Mouse (Mus musculus): ENCODE data around the gene Ltbr. TPM values are rescaled to one million over a fixed set of nuclear protein-coding genes. Genes with fewer than 3 reads are reported as not detected.
"Not testable (repeated sequence)": the region's sequence is repeated elsewhere in the genome, so short reads cannot be mapped to it uniquely, and the experiment has no call there.

The Ltbr gene
- polyA plus RNA-seq, 1 experiment, result 34.5 TPM

GRCm38 (mm10) chr6:125309406-125309805 is 4.3 kb downstream of the Ltbr start:
- Histone ChIP-seq H3K27ac (replicated peaks; ENCODE audit: low read depth, low read length) (no peak overlapping the region), H3K4me3 (ENCODE audit: insufficient read depth, low read depth, low read length) (no peak overlapping the region), H3K4me1 (ENCODE audit: control insufficient read depth, insufficient read depth, insufficient read length, low read length) (peaks cover 11% of the 10 kb centered on the region)

GRCm38 (mm10) chr6:125308921-125309320 is 4.8 kb downstream of the Ltbr start:
- peaks cover 8% of the 10 kb centered on the region for H3K4me1 ChIP-seq (ENCODE audit: control insufficient read depth, insufficient read depth, insufficient read length, low read length)
- H3K4me3 ChIP-seq (ENCODE audit: insufficient read depth, low read depth, low read length), result no peak overlapping the region
- H3K27ac ChIP-seq (replicated peaks; ENCODE audit: low read depth, low read length), result no peak overlapping the region

GRCm38 (mm10) chr6:125307091-125307490 is 6.6 kb downstream of the Ltbr start:
- H3K27ac ChIP-seq (replicated peaks; ENCODE audit: low read depth, low read length), result no peak overlapping the region
- H3K4me3 ChIP-seq (ENCODE audit: insufficient read depth, low read depth, low read length), result no peak overlapping the region
- peaks cover 7% of the 10 kb centered on the region; the same call in 1 of the 2 replicates for H3K4me1 ChIP-seq (ENCODE audit: control insufficient read depth, insufficient read depth, insufficient read length, low read length)

GRCm38 (mm10) chr6:125305465-125305864 is 8.2 kb downstream of the Ltbr start:
- Histone ChIP-seq H3K27ac (replicated peaks; ENCODE audit: low read depth, low read length) (no peak overlapping the region), H3K4me1 (ENCODE audit: control insufficient read depth, insufficient read depth, insufficient read length, low read length) (peaks cover 6% of the 10 kb centered on the region), H3K4me3 (ENCODE audit: insufficient read depth, low read depth, low read length) (no peak overlapping the region)

DNA sequence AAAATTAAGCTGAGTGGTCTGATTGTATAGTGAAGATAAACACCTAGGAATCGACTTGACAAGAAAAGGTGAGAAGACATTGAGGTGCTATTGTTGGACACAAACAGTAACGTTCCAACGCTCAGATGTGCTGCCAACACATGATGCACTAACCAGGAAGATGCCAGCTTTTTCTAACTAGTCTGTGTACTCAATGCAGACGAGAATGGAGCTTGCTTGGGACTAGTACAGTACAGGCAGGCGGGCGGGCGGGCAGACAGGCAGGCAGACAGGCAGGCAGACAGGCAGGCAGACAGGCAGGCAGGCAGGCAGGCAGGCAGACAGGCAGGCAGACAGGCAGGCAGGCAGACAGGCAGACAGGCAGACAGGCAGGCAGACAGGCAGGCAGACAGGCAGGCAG is 9.3 kb downstream of the Ltbr start:
- H3K4me1 ChIP-seq (ENCODE audit: control insufficient read depth, insufficient read depth, insufficient read length, low read length); H3K4me3 ChIP-seq (ENCODE audit: insufficient read depth, low read depth, low read length); H3K27ac ChIP-seq (replicated peaks; ENCODE audit: low read depth, low read length): not testable (repeated sequence)

DNA sequence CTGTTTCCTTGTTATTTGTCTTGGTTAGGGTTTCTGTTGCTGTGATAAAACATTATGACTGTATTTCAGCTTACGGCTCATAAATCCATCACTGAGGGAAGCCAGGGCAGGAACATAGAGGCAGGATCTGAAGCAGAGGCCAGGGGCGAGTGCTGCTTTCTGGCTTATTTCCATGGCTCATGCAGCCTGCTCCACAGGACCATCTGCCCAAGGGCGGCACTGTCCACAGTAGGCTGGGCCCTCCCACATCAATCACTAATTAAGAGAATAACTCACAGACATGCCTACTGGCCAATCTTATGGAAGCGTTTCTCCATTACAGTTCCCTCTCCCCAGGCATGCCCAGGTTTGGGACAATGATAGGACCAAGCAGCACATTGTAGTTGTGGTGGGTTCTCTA is 10.4 kb downstream of the Ltbr start:
- Histone ChIP-seq H3K4me1 (ENCODE audit: control insufficient read depth, insufficient read depth, insufficient read length, low read length) (peaks cover 6% of the 10 kb centered on the region), H3K27ac (replicated peaks; ENCODE audit: low read depth, low read length) (no peak overlapping the region), H3K4me3 (ENCODE audit: insufficient read depth, low read depth, low read length) (no peak overlapping the region)

DNA sequence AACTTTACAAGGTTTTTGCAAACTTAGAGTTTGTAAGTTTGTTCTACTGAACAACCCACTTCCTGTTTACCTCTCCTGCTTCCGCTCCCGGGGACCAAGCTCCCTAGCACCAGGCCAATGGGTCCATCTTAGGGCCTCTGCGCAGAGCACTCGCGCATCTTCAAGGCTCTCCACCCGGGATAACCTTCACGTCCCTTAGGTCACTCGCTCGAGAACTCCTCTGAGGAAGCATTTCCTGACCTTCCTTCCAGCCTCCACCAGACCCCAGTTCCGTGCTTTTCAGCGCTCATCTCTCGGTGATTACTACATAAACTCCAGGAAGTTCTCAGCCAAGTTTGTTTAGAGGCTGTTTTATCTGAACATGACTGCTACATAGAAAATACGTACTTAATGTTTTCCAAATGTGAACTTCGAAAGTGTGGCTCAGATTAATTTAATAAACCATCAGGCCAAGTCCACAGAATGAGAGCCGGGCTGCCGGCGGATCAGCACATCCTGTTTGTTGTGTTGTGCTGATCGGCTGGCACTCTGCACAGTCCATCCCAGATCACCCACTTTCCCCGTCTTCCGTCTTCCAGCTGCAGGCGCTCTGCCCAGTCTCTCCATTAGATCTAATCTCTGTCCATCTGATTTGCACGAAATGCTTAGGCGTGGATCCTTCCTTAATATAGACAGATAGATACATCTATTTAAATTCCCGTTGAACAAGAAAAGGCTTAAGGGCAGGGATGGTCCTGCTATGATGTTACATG is 11.3 kb downstream of the Ltbr start:
- no peak overlapping the region for H3K4me3 ChIP-seq (ENCODE audit: insufficient read depth, low read depth, low read length)
- H3K27ac ChIP-seq (replicated peaks; ENCODE audit: low read depth, low read length), result peak overlapping the region; percentile 22; the same call in 1 of the 2 replicates

DNA sequence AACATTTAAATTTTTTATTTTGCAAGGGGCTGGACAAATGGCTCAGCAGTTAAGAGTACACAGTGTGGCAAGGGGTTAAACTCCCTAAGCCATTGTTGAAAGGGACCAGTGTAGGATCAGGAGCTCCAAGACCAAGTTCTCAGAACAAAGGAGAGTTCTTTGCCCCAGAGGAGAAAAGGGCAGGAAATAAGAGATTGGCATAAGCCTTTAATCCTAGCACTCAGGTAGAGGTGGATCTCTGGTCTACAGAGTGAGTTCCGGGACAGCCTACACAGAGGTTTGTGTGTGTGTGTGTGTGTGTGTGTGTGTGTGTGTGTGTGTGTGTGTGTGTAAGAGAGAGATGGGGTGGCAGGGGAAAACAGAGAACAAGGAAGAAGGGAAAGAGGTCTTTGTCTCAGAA is 12.7 kb downstream of the Ltbr start:
- H3K4me3 ChIP-seq (ENCODE audit: insufficient read depth, low read depth, low read length), result no peak overlapping the region
- peaks cover 6% of the 10 kb centered on the region for H3K4me1 ChIP-seq (ENCODE audit: control insufficient read depth, insufficient read depth, insufficient read length, low read length)
- no peak overlapping the region for H3K27ac ChIP-seq (replicated peaks; ENCODE audit: low read depth, low read length)

More for the DNA sequence above, 11.3 kb downstream of the Ltbr start:
- peaks cover 6% of the 10 kb centered on the region for H3K4me1 ChIP-seq (ENCODE audit: control insufficient read depth, insufficient read depth, insufficient read length, low read length)

- Histone ChIP-seq H3K4me3 (ENCODE audit: insufficient read depth, low read depth, low read length) (no peak overlapping the region), H3K4me1 (ENCODE audit: control insufficient read depth, insufficient read depth, insufficient read length, low read length) (peaks cover 2% of the 10 kb centered on the region; the same call in 1 of the 2 replicates), H3K27ac (replicated peaks; ENCODE audit: low read depth, low read length) (no peak overlapping the region)
Observed at GRCm38 (mm10) chr6:125297149-125297820, 16.4 kb downstream of the Ltbr start.

GRCm38 (mm10) chr6:125294049-125294448 is 19.6 kb downstream of the Ltbr start:
- Histone ChIP-seq H3K27ac (replicated peaks; ENCODE audit: low read depth, low read length) (no peak overlapping the region), H3K4me3 (ENCODE audit: insufficient read depth, low read depth, low read length) (no peak overlapping the region), H3K4me1 (ENCODE audit: control insufficient read depth, insufficient read depth, insufficient read length, low read length) (no peaks in the 10 kb centered on the region)

DNA sequence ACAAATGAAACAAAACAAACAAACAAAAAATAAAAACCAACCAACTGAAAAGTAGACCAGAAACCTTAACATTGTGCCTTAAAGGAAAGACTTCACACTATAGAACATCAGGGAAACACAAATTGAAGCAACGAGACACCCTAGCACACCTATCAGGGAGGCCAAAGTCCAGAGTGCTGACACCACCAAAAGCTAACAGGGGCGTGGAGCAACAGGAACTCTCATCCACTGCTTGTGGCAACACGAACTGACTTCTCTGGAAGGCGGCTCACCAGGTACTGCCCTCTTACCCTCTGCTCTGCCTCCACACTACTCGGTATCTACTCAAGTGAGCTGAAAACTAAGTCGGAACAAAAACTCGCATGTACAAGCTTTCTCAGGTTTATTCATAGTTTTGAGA is 21.4 kb downstream of the Ltbr start:
- H3K4me3 ChIP-seq (ENCODE audit: insufficient read depth, low read depth, low read length), result no peak overlapping the region
- H3K27ac ChIP-seq (replicated peaks; ENCODE audit: low read depth, low read length), result no peak overlapping the region
- H3K4me1 ChIP-seq (ENCODE audit: control insufficient read depth, insufficient read depth, insufficient read length, low read length), result no peaks in the 10 kb centered on the region

DNA sequence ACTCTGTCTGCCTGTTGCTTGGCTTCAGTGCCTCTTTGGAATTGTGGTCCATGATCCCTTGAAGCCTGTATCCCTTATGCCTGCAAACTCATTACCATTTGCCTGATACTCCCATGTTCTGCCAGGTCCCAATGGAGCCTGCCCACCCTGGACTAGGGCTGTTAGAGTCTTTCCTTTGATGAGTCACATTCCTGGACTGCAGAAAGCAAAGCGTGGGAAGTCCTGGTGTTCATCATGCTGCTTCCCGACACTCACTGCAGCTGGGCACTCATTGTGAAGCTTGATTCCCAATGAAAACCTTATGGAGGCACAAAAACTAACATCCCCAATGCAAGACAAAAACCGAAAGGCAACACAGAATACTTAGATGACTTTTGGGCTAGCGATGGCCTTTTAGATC is 22.4 kb downstream of the Ltbr start:
- no peak overlapping the region for H3K27ac ChIP-seq (replicated peaks; ENCODE audit: low read depth, low read length)
- H3K4me1 ChIP-seq (ENCODE audit: control insufficient read depth, insufficient read depth, insufficient read length, low read length), result no peaks in the 10 kb centered on the region
- no peak overlapping the region for H3K4me3 ChIP-seq (ENCODE audit: insufficient read depth, low read depth, low read length)

- no peak overlapping the region for H3K27ac ChIP-seq (replicated peaks; ENCODE audit: low read depth, low read length)
Observed at GRCm38 (mm10) chr6:125288730-125289129, 25.0 kb downstream of the Ltbr start.

GRCm38 (mm10) chr6:125286944-125287343 is 26.7 kb downstream of the Ltbr start:
- no peak overlapping the region for H3K27ac ChIP-seq (replicated peaks; ENCODE audit: low read depth, low read length)
- H3K4me1 ChIP-seq (ENCODE audit: control insufficient read depth, insufficient read depth, insufficient read length, low read length), result no peaks in the 10 kb centered on the region
- H3K4me3 ChIP-seq (ENCODE audit: insufficient read depth, low read depth, low read length), result no peak overlapping the region

More at GRCm38 (mm10) chr6:125288730-125289129, 25.0 kb downstream of the Ltbr start:
- Histone ChIP-seq H3K4me1 (ENCODE audit: control insufficient read depth, insufficient read depth, insufficient read length, low read length) (no peaks in the 10 kb centered on the region), H3K4me3 (ENCODE audit: insufficient read depth, low read depth, low read length) (no peak overlapping the region)

- Histone ChIP-seq H3K4me1 (ENCODE audit: control insufficient read depth, insufficient read depth, insufficient read length, low read length) (no peaks in the 10 kb centered on the region), H3K27ac (replicated peaks; ENCODE audit: low read depth, low read length) (no peak within 1 kb of the TSS), H3K4me3 (ENCODE audit: insufficient read depth, low read depth, low read length) (no peak within 1 kb of the TSS)
Observed at GRCm38 (mm10) chr6:125285890-125286289, 27.8 kb downstream of the Ltbr start, which contains the start of gene Tuba3a. Tuba3a (minus strand) TSS chr6:125286042.

DNA sequence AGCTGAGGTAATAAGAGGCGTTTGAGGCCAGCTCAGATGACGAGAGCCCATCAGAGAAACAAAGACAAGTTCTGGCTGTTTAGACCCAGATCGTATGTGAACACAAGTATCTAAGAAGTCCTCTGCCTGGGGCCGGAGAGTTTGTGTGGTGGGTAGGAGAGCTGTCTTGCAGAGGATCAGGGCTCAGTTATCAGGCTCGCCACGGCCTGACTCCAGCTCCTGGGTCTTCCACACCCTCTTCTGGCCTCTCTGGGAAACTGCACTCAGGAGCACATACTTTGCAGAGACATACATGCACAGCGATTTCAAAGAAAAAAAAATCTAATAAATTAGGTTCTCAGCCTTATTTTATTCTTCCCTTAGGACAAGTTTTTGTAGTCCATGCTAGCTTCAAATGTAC is 28.9 kb downstream of the Ltbr start:
- H3K4me1 ChIP-seq (ENCODE audit: control insufficient read depth, insufficient read depth, insufficient read length, low read length), result no peaks in the 10 kb centered on the region
- no peak overlapping the region for H3K4me3 ChIP-seq (ENCODE audit: insufficient read depth, low read depth, low read length)
- H3K27ac ChIP-seq (replicated peaks; ENCODE audit: low read depth, low read length), result no peak overlapping the region

Measured in brown adipose tissue, adult 24 weeks (tissue).